Mouse (Mus musculus) C2C12 (cell line): ENCODE measurements around the gene Slc39a11.

Experiments used
- CTCF ChIP-seq: IDR thresholded peaks from one replicate; pipeline ENCODE4 v1.5.1; 2011; ENCODE audit not compliant: control insufficient read depth, insufficient read depth, insufficient read length
- MYOD1 ChIP-seq: IDR thresholded peaks from one replicate; pipeline ENCODE4 v1.6.1; 2011; ENCODE audit warnings: low read depth; ENCODE audit not compliant: control insufficient read depth, insufficient read length
- USF1 ChIP-seq: IDR thresholded peaks from one replicate; pipeline ENCODE4 v1.6.1; 2011; ENCODE audit warnings: low read depth, mild to moderate bottlenecking, control low read depth, moderate library complexity

- TF ChIP-seq CTCF (no peak), USF1 (no peak), MYOD1 (no peak)
Observed at GRCm38 (mm10) chr11:113528391-113528790, 121.5 kb downstream of the Slc39a11 start.
